Mouse (Mus musculus): Measurements from ENCODE around the gene Cript. TPM values are rescaled to one million over a fixed set of nuclear protein-coding genes. Genes with fewer than 3 reads are reported as not detected.

The Cript gene
- polyA plus RNA-seq, 2 experiments, result 42.1 to 132 TPM

DNA sequence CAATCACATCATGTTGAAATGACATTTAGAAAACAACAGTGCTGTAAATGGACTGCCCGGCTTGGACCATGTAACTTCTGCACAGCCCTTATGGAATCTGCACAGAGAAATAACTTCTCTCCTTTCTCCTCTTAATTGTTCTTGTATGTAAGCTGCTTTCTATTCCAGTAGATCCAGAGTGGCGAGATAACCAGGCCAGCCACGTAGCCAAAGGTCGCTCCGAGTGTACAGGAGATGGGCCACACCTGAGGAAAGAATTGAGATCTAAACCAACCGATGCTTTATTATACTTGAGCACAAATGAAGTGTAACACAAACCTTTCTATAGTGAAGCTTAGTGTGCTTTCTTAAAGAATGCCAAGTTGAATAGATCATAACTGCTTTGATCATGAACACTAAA, 28.0 kb upstream of the Cript start:
- H3K4me3 ChIP-seq (replicated peaks; ENCODE audit: low read length), result no peak overlapping the region
- no peaks in the 10 kb centered on the region for H3K27me3 ChIP-seq (ENCODE audit: control insufficient read depth, insufficient read depth, low read length)
- H3K27ac ChIP-seq (replicated peaks; ENCODE audit: low read depth, low read length), result no peak overlapping the region
- no peaks in the 10 kb centered on the region for H3K4me1 ChIP-seq (ENCODE audit: control insufficient read depth, insufficient read depth, low read length)
- peaks cover 33% of the 10 kb centered on the region for H3K36me3 ChIP-seq (ENCODE audit: control insufficient read depth, insufficient read depth, low read length)
- H3K9me3 ChIP-seq (ENCODE audit: control insufficient read depth, low read length), result no peaks in the 10 kb centered on the region
- no peak for TF ChIP-seq POLR2A (IDR thresholded peaks at IDR 0.05; ENCODE audit: borderline replicate concordance, extremely low read depth, insufficient read depth, insufficient read length)
- no peak overlapping the region for H3K9ac ChIP-seq (ENCODE audit: low read depth, low read length, severe bottlenecking)
- no peak for ATAC-seq (ENCODE audit: low FRiP score, low read depth)
- DNase-seq (ENCODE audit: low spot score), result no peak
- H3K4me2 ChIP-seq (replicated peaks; ENCODE audit: low read depth, low read length, severe bottlenecking), result no peak overlapping the region
- 93% methylated on average over 6 of the region's 6 CpGs for WGBS

DNA sequence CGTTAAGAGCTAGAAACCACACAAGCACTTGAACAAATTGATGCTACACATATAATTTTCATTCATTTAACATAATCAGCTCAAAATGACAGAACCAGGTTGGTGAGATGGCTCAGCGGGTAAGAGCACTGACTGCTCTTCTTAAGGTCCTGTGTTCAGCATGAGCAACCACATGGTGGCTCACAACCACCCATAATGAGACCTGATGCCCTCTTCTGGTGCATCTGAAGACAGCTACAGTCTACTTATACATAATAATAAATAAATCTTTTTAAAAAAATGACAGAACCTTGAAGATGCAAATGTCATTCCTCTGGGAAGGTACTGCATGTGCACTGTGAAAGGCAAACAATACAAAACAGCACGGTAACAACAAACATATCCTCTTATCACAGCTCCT, 16.4 kb upstream of the Cript start:
- TF ChIP-seq POLR2A (IDR thresholded peaks at IDR 0.05; ENCODE audit: borderline replicate concordance, extremely low read depth, insufficient read depth, insufficient read length), result no peak
- no peaks in the 10 kb centered on the region for H3K27me3 ChIP-seq (ENCODE audit: control insufficient read depth, insufficient read depth, low read length)
- WGBS, result 94% methylated on average over 3 of the region's 3 CpGs
- H3K9me3 ChIP-seq (ENCODE audit: control insufficient read depth, low read length), result no peaks in the 10 kb centered on the region
- H3K4me1 ChIP-seq (ENCODE audit: control insufficient read depth, insufficient read depth, low read length), result no peaks in the 10 kb centered on the region
- H3K27ac ChIP-seq (replicated peaks; ENCODE audit: low read depth, low read length), result no peak overlapping the region
- no peak overlapping the region for H3K9ac ChIP-seq (ENCODE audit: low read depth, low read length, severe bottlenecking)
- H3K4me3 ChIP-seq (replicated peaks; ENCODE audit: low read length), result no peak overlapping the region
- DNase-seq (ENCODE audit: low spot score), result no peak
- no peak for ATAC-seq (ENCODE audit: low FRiP score, low read depth)
- no peak overlapping the region for H3K4me2 ChIP-seq (replicated peaks; ENCODE audit: low read depth, low read length, severe bottlenecking)
- peaks cover 9% of the 10 kb centered on the region; the same call in 1 of the 2 replicates for H3K36me3 ChIP-seq (ENCODE audit: control insufficient read depth, insufficient read depth, low read length)

DNA sequence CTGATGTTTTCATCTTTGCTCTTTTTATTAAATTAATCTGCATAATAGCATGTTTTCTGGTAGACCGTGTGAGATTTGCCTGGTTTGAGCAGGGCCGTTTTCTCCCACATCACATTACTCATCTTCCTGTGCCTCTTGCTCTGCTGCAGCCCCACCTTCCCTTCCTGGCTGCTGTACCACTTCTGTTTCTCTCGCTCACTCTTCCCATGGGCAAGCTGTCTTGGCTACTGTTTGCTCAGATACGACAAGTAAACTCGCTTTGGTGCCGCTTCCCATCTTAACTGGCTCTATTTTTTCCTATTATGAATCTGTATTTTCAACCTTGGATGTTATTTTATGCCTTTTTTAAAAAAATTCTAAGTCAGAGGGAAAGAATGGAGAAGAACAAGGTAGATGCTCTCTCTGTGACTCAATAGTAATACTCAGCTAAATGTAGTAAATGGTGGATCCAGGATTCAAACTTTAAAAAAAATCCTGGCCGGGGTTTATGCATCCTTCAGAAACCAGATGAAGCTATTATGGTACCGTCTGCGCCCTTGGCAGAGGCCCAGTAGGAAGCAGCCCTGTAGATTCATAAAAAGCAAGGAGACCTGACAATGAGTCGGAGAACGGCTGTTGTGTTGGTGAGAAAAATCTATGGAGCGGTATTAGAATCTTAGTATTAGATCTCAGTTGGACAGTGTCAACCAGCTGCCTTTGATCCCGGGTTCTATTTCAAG, 13.9 kb upstream of the Cript start:
- DNase-seq (ENCODE audit: low spot score), result no peak

DNA sequence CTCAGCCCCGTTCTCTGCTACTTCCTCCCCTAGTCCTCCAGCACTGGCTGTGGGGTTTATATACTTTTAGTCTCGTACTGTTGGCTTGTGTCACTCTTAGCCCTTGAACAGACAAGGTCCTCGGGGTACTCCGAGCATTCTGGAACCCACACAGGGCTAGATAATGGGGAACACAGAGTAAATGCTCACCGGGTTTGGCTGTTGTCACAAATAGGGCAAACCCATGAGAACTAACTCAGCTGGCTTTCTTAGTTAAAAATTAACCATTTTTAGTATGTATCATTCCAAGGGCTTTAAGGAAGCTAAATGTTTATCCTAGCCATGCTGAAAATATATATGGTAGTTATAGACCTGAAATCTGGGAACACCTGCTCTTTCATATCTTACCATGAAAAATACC, 5.7 kb upstream of the Cript start:
- Histone ChIP-seq H3K36me3 (ENCODE audit: control insufficient read depth, insufficient read depth, low read length) (peaks cover 14% of the 10 kb centered on the region), H3K27ac (replicated peaks; ENCODE audit: low read depth, low read length) (no peak overlapping the region), H3K9ac (ENCODE audit: low read depth, low read length, severe bottlenecking) (no peak overlapping the region), H3K27me3 (ENCODE audit: control insufficient read depth, insufficient read depth, low read length) (no peaks in the 10 kb centered on the region), H3K4me3 (replicated peaks; ENCODE audit: low read length) (no peak overlapping the region), H3K4me1 (ENCODE audit: control insufficient read depth, insufficient read depth, low read length) (no peaks in the 10 kb centered on the region; the same call in 1 of the 2 replicates), H3K4me2 (replicated peaks; ENCODE audit: low read depth, low read length, severe bottlenecking) (no peak overlapping the region), H3K9me3 (ENCODE audit: control insufficient read depth, low read length) (no peaks in the 10 kb centered on the region)
- no peak for TF ChIP-seq POLR2A (IDR thresholded peaks at IDR 0.05; ENCODE audit: borderline replicate concordance, extremely low read depth, insufficient read depth, insufficient read length)
- ATAC-seq (ENCODE audit: low FRiP score, low read depth) (no peak), DNase-seq (ENCODE audit: low spot score) (no peak)
- 92% methylated on average over 5 of the region's 5 CpGs for WGBS

More for the DNA sequence above, 13.9 kb upstream of the Cript start:
- Histone ChIP-seq H3K27ac (replicated peaks; ENCODE audit: low read depth, low read length) (no peak overlapping the region), H3K27me3 (ENCODE audit: control insufficient read depth, insufficient read depth, low read length) (no peaks in the 10 kb centered on the region), H3K9me3 (ENCODE audit: control insufficient read depth, low read length) (no peaks in the 10 kb centered on the region), H3K4me1 (ENCODE audit: control insufficient read depth, insufficient read depth, low read length) (no peaks in the 10 kb centered on the region), H3K36me3 (ENCODE audit: control insufficient read depth, insufficient read depth, low read length) (peaks cover 6% of the 10 kb centered on the region; the same call in 1 of the 2 replicates), H3K4me3 (replicated peaks; ENCODE audit: low read length) (no peak overlapping the region), H3K4me2 (replicated peaks; ENCODE audit: low read depth, low read length, severe bottlenecking) (no peak overlapping the region), H3K9ac (ENCODE audit: low read depth, low read length, severe bottlenecking) (no peak overlapping the region)
- ATAC-seq (ENCODE audit: low FRiP score, low read depth), result no peak
- no peak for TF ChIP-seq POLR2A (IDR thresholded peaks at IDR 0.05; ENCODE audit: borderline replicate concordance, extremely low read depth, insufficient read depth, insufficient read length)
- 75% methylated on average over 13 of the region's 13 CpGs for WGBS

DNA sequence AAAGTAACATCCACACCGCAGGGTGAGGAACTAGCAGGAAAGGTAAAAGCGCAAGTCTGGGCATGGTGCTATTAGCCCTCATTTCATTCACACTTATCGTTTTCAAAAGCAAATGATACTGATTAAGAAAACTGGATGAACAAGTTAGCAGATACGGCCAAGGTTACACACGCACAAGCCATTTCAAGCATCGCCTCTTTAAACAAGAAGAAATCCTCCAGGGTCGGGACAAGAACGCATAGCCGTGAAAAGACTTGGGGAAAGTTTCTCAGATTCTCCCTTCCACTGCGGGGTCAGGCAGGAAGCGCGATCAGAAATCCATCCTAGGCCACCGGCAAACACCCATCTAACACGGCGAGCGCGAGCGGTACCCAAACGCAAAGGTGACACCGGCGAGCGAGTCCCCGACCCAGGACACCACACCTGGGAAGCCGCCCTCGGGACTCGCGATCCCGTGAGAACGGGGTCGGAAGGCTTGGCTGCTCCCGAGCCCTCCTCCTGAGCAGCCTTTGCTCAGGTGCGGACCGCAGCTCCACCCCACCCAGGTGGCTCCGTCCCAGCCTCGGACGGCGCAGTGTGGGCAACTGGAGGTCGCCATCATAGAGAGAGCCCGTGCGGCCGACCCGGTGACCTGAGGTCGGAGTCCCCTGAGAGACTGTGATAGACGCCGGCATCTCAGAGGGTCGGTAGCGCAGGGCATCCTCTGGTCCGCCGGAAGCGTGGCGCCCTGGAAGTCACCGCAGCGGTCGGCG, 683 bp upstream of the Cript start:
- peak overlapping the region; percentile 65 for H3K9ac ChIP-seq (ENCODE audit: low read depth, low read length, severe bottlenecking)
- H3K27ac ChIP-seq (replicated peaks; ENCODE audit: low read depth, low read length), result no peak overlapping the region
- 1% methylated on average over 40 of the region's 55 CpGs for WGBS
- H3K27me3 ChIP-seq (ENCODE audit: control insufficient read depth, insufficient read depth, low read length), result no peaks in the 10 kb centered on the region
- DNase-seq (ENCODE audit: low spot score), result no peak
- peak; percentile 51; the same call in 1 of the 2 replicates for ATAC-seq (ENCODE audit: low FRiP score, low read depth)
- H3K36me3 ChIP-seq (ENCODE audit: control insufficient read depth, insufficient read depth, low read length), result peaks cover 6% of the 10 kb centered on the region
- TF ChIP-seq POLR2A (IDR thresholded peaks at IDR 0.05; ENCODE audit: borderline replicate concordance, extremely low read depth, insufficient read depth, insufficient read length), result no peak
- peak overlapping the region; percentile 89 for H3K4me2 ChIP-seq (replicated peaks; ENCODE audit: low read depth, low read length, severe bottlenecking)
- peaks cover 3% of the 10 kb centered on the region; the same call in 1 of the 2 replicates for H3K4me1 ChIP-seq (ENCODE audit: control insufficient read depth, insufficient read depth, low read length)
- no peaks in the 10 kb centered on the region for H3K9me3 ChIP-seq (ENCODE audit: control insufficient read depth, low read length)
- H3K4me3 ChIP-seq (replicated peaks; ENCODE audit: low read length), result peak overlapping the region; percentile 89
